In genomic region chr14:33632790-33633372, GRCm38 (mm10) we compare ENCODE assay signal across 11 mouse cellular contexts. TPM values are rescaled to one million over a fixed set of nuclear protein-coding genes. Genes with fewer than 3 reads are reported as not detected.
A peak's percentile ranks its signal among the peaks of the same experiment; 100 is the strongest.
DNase-seq lines count a peak whose midpoint lies in the region; ATAC-seq and TF ChIP-seq lines count a peak whose summit lies in the region.
"Had no signal": no experiment of that assay in that cellular context is flagged by ENCODE, and none has a peak within 500 bp of the region (broad histone marks: within the 10 kb centered on the region; RNA-seq: fewer than 3 reads in every experiment).

No protein-coding gene starts in this region.

- no peaks in the 10 kb centered on the region for H3K4me1 ChIP-seq in hindbrain, embryonic 11.5 days (replicated peaks; ENCODE audit: control insufficient read depth, insufficient read depth, low read length)
- H3K4me1 ChIP-seq in hindbrain, embryonic 12.5 days, result no peaks in the 10 kb centered on the region
- H3K4me1 ChIP-seq in forebrain, postnatal 0 days (ENCODE audit: insufficient read depth), result no peaks in the 10 kb centered on the region
- H3K4me1 ChIP-seq in liver, embryonic 11.5 days (replicated peaks; ENCODE audit: control insufficient read depth, insufficient read depth, low read length), result no peaks in the 10 kb centered on the region; the same call in 1 of the 2 replicates
- H3K4me1 ChIP-seq: heart, embryonic 15.5 days; megakaryocyte, embryonic 14.5 days had no signal

- DNase-seq in hindbrain, embryonic 11.5 days (ENCODE audit: low spot score), result peak; percentile 32
- DNase-seq in ZHBTc4 (ENCODE audit: low read depth, low spot score), result peak; percentile 9
- DNase-seq in forebrain, postnatal 0 days, result peak; percentile 77
- no peak for DNase-seq in liver, embryonic 11.5 days (ENCODE audit: low spot score)
- peak; percentile 63 to 67 for DNase-seq in right cerebral cortex, postnatal 10 days (ENCODE audit: low spot score in 2 of 2)
- DNase-seq in adrenal gland, adult 18-20 months (ENCODE audit: low spot score in 2 of 2), result no peak
- DNase-seq in thymus, postnatal 36 days, result no peak

- 82% methylated on average over 8 of the region's 8 CpGs for WGBS in hindbrain, embryonic 11.5 days
- WGBS in hindbrain, embryonic 12.5 days, result 78% methylated on average over 8 of the region's 8 CpGs
- 64% methylated on average over 8 of the region's 8 CpGs for WGBS in forebrain, postnatal 0 days
- WGBS in liver, embryonic 11.5 days, result 62% methylated on average over 8 of the region's 8 CpGs

- no peak overlapping the region for H3K4me2 ChIP-seq in hindbrain, embryonic 11.5 days (replicated peaks; ENCODE audit: low read depth, low read length)
- no peak overlapping the region for H3K4me2 ChIP-seq in hindbrain, embryonic 12.5 days (replicated peaks)
- H3K4me2 ChIP-seq in forebrain, postnatal 0 days (ENCODE audit: low read depth), result no peak overlapping the region
- H3K4me2 ChIP-seq in liver, embryonic 11.5 days, result no peak overlapping the region
- H3K4me2 ChIP-seq: heart, embryonic 15.5 days had no signal

- H3K27ac ChIP-seq in hindbrain, embryonic 11.5 days (ENCODE audit: low read depth, low read length), result no peak overlapping the region
- H3K27ac ChIP-seq in hindbrain, embryonic 12.5 days, result no peak overlapping the region
- H3K27ac ChIP-seq in forebrain, postnatal 0 days (ENCODE audit: low read depth, low read length), result no peak overlapping the region
- H3K27ac ChIP-seq in liver, embryonic 11.5 days (ENCODE audit: low read depth, low read length), result no peak overlapping the region
- H3K27ac ChIP-seq: heart, embryonic 15.5 days had no signal

- H3K27me3 ChIP-seq in hindbrain, embryonic 11.5 days (ENCODE audit: control insufficient read depth, insufficient read depth, low read length), result no peaks in the 10 kb centered on the region
- H3K27me3 ChIP-seq in hindbrain, embryonic 12.5 days, result no peaks in the 10 kb centered on the region
- no peaks in the 10 kb centered on the region for H3K27me3 ChIP-seq in forebrain, postnatal 0 days (ENCODE audit: insufficient read depth, low read length)
- no peaks in the 10 kb centered on the region for H3K27me3 ChIP-seq in liver, embryonic 11.5 days (replicated peaks; ENCODE audit: control insufficient read depth, insufficient read depth, low read length)
- H3K27me3 ChIP-seq: heart, embryonic 15.5 days; megakaryocyte, embryonic 14.5 days had no signal

- H3K4me3 ChIP-seq in hindbrain, embryonic 11.5 days (ENCODE audit: low read depth, low read length), result no peak overlapping the region
- H3K4me3 ChIP-seq in hindbrain, embryonic 12.5 days, result no peak overlapping the region
- H3K4me3 ChIP-seq in forebrain, postnatal 0 days (ENCODE audit: low read depth, low read length), result no peak overlapping the region
- no peak overlapping the region for H3K4me3 ChIP-seq in liver, embryonic 11.5 days (ENCODE audit: low read depth, low read length)
- H3K4me3 ChIP-seq: heart, embryonic 15.5 days; megakaryocyte, embryonic 14.5 days had no signal

- no peaks in the 10 kb centered on the region for H3K9me3 ChIP-seq in hindbrain, embryonic 11.5 days (ENCODE audit: control insufficient read depth, low read length)
- H3K9me3 ChIP-seq in hindbrain, embryonic 12.5 days (replicated peaks), result no peaks in the 10 kb centered on the region
- H3K9me3 ChIP-seq in forebrain, postnatal 0 days (ENCODE audit: low read length), result no peaks in the 10 kb centered on the region
- H3K9me3 ChIP-seq in liver, embryonic 11.5 days (ENCODE audit: control insufficient read depth, low read length), result no peaks in the 10 kb centered on the region
- H3K9me3 ChIP-seq: heart, embryonic 15.5 days; megakaryocyte, embryonic 14.5 days had no signal

- no peaks in the 10 kb centered on the region for H3K36me3 ChIP-seq in hindbrain, embryonic 11.5 days (ENCODE audit: control insufficient read depth, insufficient read depth, low read length)
- H3K36me3 ChIP-seq in hindbrain, embryonic 12.5 days, result no peaks in the 10 kb centered on the region
- H3K36me3 ChIP-seq in forebrain, postnatal 0 days (ENCODE audit: insufficient read depth), result no peaks in the 10 kb centered on the region
- H3K36me3 ChIP-seq in liver, embryonic 11.5 days (ENCODE audit: control insufficient read depth, insufficient read depth, low read length), result no peaks in the 10 kb centered on the region
- H3K36me3 ChIP-seq: heart, embryonic 15.5 days had no signal

- peak; percentile 78 for TF ChIP-seq CTCF in forebrain, postnatal 0 days (IDR thresholded peaks at IDR 0.05; ENCODE audit: low read depth)

- ATAC-seq in hindbrain, embryonic 11.5 days (ENCODE audit: low FRiP score), result no peak
- no peak for ATAC-seq in hindbrain, embryonic 12.5 days (ENCODE audit: low FRiP score)
- peak; percentile 78 for ATAC-seq in forebrain, postnatal 0 days
- peak; percentile 81 for ATAC-seq in liver, embryonic 11.5 days (replicated peaks; ENCODE audit: low FRiP score)

- no peak overlapping the region for H3K9ac ChIP-seq in hindbrain, embryonic 11.5 days (ENCODE audit: low read depth, low read length)
- no peak overlapping the region for H3K9ac ChIP-seq in hindbrain, embryonic 12.5 days
- H3K9ac ChIP-seq in forebrain, postnatal 0 days, result no peak overlapping the region
- no peak overlapping the region for H3K9ac ChIP-seq in liver, embryonic 11.5 days (ENCODE audit: low read depth, low read length)
- H3K9ac ChIP-seq: heart, embryonic 15.5 days had no signal

RNA-seq across cellular contexts. Expression of gene Ptpn20, which starts 43.9 kb away (rescaled TPM):
- 0.08 and 0.19 TPM in 2 replicates for polyA plus RNA-seq in hindbrain, embryonic 11.5 days (2014; fragmentation: Nextera tagmentation; extraction: Ambion mirVana)
- polyA plus RNA-seq in hindbrain, embryonic 12.5 days (2016; fragmentation: Nextera tagmentation; extraction: Ambion mirVana), result 0.10 and 0.16 TPM in 2 replicates
- 0.33 and 0.92 TPM in 2 replicates for total RNA-seq in forebrain, postnatal 0 days (2014; rRNA removed)
- polyA plus RNA-seq in forebrain, postnatal 0 days (2015; fragmentation: Nextera tagmentation; extraction: Ambion mirVana), result 0.14 and 0.30 TPM in 2 replicates
- polyA plus RNA-seq in liver, embryonic 11.5 days (2014; fragmentation: Nextera tagmentation; extraction: Ambion mirVana), result 0.18 and 0.32 TPM in 2 replicates
- total RNA-seq in adrenal gland, adult 18-20 months (2021), result under 1 TPM in 1 of 2 experiments, not detected in 1; 0.10 TPM
- total RNA-seq: adrenal gland, postnatal 36 days had no signal

Comparison
In these comparisons a context has a peak if more than half of its experiments do, and no peak if none do; other contexts are left out.
1. ATAC-seq: peak in forebrain, postnatal 0 days (single experiment) and liver, embryonic 11.5 days (single experiment); none in hindbrain, embryonic 11.5 days (single experiment) and hindbrain, embryonic 12.5 days (single experiment).
2. DNase-seq: peak in hindbrain, embryonic 11.5 days (single experiment), ZHBTc4 (single experiment), forebrain, postnatal 0 days (single experiment) and right cerebral cortex, postnatal 10 days (2 of 2); none in liver, embryonic 11.5 days (single experiment), adrenal gland, adult 18-20 months (0 of 2) and thymus, postnatal 36 days (0 of 2).